Mouse (Mus musculus): ENCODE data around the gene Ccdc93.
A peak's percentile ranks its signal among the peaks of the same experiment; 100 is the strongest.

Ccdc93 gene

GRCm38 (mm10) chr1:121511966-121512365 is 81.1 kb downstream of the Ccdc93 start:
- DNase-seq (ENCODE audit: low read depth, low spot score) = no peak

GRCm38 (mm10) chr1:121518609-121519008 is 87.8 kb downstream of the Ccdc93 start:
- no peak for DNase-seq (ENCODE audit: low read depth, low spot score)

GRCm38 (mm10) chr1:121527061-121527460 is 96.2 kb downstream of the Ccdc93 start:
- DNase-seq (ENCODE audit: low read depth, low spot score) = peak; percentile 61

- DNase-seq (ENCODE audit: low read depth, low spot score) = peak; percentile 17
Measured at GRCm38 (mm10) chr1:121527600-121528398, 97.0 kb downstream of the Ccdc93 start.

GRCm38 (mm10) chr1:121528399-121528720 is 97.5 kb downstream of the Ccdc93 start, which contains the start of gene Htr5b:
Gene Htr5b, minus strand, starts transcription at chr1:121528465.
- DNase-seq (ENCODE audit: low read depth, low spot score) = peak; percentile 52

GRCm38 (mm10) chr1:121529286-121529685 is 98.4 kb downstream of the Ccdc93 start:
- DNase-seq (ENCODE audit: low read depth, low spot score) = no peak

- DNase-seq (ENCODE audit: low read depth, low spot score) = no peak
Measured at GRCm38 (mm10) chr1:121531439-121531838, 100.6 kb downstream of the Ccdc93 start.

GRCm38 (mm10) chr1:121540361-121540760 is 109.5 kb downstream of the Ccdc93 start:
- DNase-seq (ENCODE audit: low read depth, low spot score) = peak; percentile 42

GRCm38 (mm10) chr1:121546844-121547243 is 116.0 kb downstream of the Ccdc93 start:
- peak; percentile 68 for DNase-seq (ENCODE audit: low read depth, low spot score)

- DNase-seq (ENCODE audit: low read depth, low spot score) = no peak
Measured at GRCm38 (mm10) chr1:121548667-121549066, 117.8 kb downstream of the Ccdc93 start.

GRCm38 (mm10) chr1:121549456-121549855 is 118.6 kb downstream of the Ccdc93 start:
- DNase-seq (ENCODE audit: low read depth, low spot score) = peak; percentile 64

GRCm38 (mm10) chr1:121550801-121551456 is 120.1 kb downstream of the Ccdc93 start:
- DNase-seq (ENCODE audit: low read depth, low spot score) = peak; percentile 71

- DNase-seq (ENCODE audit: low read depth, low spot score) = peak; percentile 77
Measured at GRCm38 (mm10) chr1:121551457-121551835, 120.6 kb downstream of the Ccdc93 start.

All from brain, adult 2 months (tissue).